Mouse (Mus musculus): ENCODE data around the gene Sgms1. TPM values are rescaled to one million over a fixed set of nuclear protein-coding genes. Genes with fewer than 3 reads are reported as not detected.

Gene Sgms1
- 40.9 TPM for polyA plus RNA-seq (2017; shearing (Covaris generic))

DNA sequence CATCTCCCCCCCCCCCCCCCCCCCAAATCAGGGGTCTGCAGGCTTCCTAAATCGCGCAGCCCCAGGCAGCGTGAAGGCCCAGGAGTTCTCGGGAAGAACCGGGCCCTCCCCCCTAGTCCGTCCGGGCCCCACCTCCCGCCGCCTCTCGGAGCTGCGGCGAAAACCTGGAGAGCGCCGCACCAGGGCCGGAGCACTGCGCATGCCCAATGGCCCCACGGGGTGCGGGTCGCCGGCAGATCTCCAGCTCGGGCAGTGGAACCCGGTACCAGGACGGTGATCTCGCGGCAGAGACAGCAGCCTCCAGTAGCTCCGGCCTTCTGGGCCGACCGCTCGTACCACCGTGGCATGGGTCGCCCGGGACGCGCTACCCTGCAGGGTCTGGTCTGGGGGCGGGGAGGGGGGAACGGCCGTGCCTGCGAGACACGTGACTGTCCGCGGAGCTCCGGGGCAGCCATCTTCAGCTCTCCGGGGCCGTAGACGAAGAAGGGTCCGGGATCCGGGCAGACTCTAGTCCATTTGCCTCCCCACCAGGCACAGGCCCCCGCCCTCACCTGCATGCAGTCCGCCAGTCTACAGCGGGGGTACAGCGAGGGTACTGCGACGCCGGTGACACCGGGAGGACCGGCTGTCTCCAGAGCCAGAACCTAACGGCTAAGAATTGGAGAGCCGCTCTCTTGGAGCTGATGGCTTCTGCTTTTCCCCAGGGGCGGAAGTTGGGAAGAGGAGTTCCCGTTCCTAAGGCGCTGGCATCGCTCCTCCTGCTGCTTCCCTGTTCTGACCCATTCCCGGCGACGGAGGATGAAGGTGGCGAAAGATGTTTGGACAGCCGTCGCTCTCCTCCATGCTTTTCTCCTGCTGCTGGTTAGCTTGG is at the start of gene Sgms1:
Gene Sgms1, minus strand, starts transcription at position 714 of the 871 bp plus-strand sequence.

DNA sequence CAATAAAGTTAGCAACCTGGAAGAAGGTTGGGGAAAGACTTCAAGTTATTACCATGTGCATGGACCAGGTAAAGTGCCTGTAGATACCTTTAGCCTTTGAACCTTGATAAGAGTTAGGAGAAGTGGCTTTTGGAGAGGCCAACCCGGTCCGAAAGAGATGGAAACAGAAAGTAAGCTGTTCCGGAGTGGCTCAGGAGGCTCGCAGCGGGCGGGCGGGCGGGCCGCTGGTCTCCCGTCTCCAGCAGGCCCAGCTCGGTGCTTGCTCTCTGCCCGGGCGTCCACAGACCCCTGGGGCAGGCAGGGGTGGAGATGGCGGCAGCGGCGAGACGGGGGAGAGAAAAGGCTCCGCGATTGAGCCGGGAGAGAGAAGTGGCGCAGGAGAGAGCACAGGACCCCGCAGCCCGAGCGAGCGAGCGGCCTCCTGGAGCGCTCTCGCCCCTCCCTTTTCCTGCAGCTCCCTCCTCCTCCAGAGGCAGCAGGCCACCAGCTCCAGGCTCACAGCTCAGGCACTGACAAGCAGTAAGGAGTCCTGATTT is 281.7 kb downstream of the Sgms1 start, which contains the start of gene Asah2:
Gene Asah2, minus strand, starts transcription at position 441 of the 536 bp plus-strand sequence.

Other genes with a start within 250 kb of the Sgms1 start
- 262 TPM for gene Rpl9-ps6, start 76.9 kb upstream of the Sgms1 start, polyA plus RNA-seq (2017; shearing (Covaris generic))
- 64.2 TPM for gene Minpp1, start 96.1 kb upstream of the Sgms1 start, polyA plus RNA-seq (2017; shearing (Covaris generic))
- 0.20 TPM for gene Papss2, start 206.1 kb upstream of the Sgms1 start, polyA plus RNA-seq (2017; shearing (Covaris generic))